Mouse (Mus musculus) cerebellum, adult 2 months (tissue): ENCODE results near the gene Cyp4v3.

ENCODE experiments used
- CTCF ChIP-seq: fragments of 200-500 bp; IDR thresholded peaks from 2 replicates; pipeline ENCODE4 v1.5.1; 2011; ENCODE audit warnings: low read depth, mild to moderate bottlenecking, control low read depth, low read length, moderate library complexity, borderline replicate concordance; ENCODE audit not compliant: insufficient read depth
- POLR2A ChIP-seq: fragments of 200-500 bp; IDR thresholded peaks from 2 replicates; pipeline ENCODE4 v1.6.1; 2011; ENCODE audit warnings: low read length, control low read depth, borderline replicate concordance; ENCODE audit not compliant: insufficient read depth

GRCm38 (mm10) chr8:45320930-45321329 is 12.1 kb downstream of the Cyp4v3 start:
- no peak for TF ChIP-seq CTCF
- TF ChIP-seq POLR2A: no peak
